Mouse (Mus musculus) liver, adult 2 months (tissue): ENCODE measurements at regions not wholly inside any gene's neighbourhood (a gene's known extent, or its start where the extent isn't known, plus 50 kb on each side); places are given as distances from the start of the nearest gene placed in this dataset.

Source experiments
- CTCF ChIP-seq: fragments of 200-500 bp; IDR thresholded peaks from 2 replicates; pipeline ENCODE4 v1.5.1; 2011; ENCODE audit warnings: low read depth, low read length, control low read depth
- POLR2A ChIP-seq: fragments of 200-500 bp; IDR thresholded peaks from 2 replicates; pipeline ENCODE4 v1.6.1; 2011; ENCODE audit warnings: low read length, control low read depth; ENCODE audit not compliant: insufficient read depth; ENCODE audit errors: extremely low read depth

DNA sequence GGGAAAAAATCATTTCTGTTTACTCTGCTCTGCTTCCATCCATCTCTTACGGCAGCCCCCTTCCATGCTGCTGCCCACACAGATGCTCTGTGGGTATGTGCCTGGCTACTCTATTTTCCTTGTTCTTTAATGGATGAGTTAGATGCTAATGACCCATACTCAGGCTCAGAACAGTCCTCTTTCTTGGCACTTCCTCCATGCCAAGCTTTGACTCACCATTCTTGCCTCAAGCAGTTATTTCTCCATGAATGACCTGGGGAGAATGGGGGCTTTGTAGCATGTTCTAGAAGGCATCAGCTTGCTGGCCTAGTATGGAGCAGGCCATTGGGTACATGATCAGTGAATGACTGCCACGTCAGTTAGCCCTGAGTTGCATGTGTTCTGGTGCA lies 175.9 kb upstream of the Camk1g start:
- no peak for TF ChIP-seq POLR2A
- no peak for TF ChIP-seq CTCF
